Mouse (Mus musculus) left cerebral cortex, postnatal 14 days (tissue): ENCODE results near the gene Rsad2. TPM values are rescaled to one million over a fixed set of nuclear protein-coding genes. Genes with fewer than 3 reads are reported as not detected.
"Not testable (repeated sequence)": the region's sequence is repeated elsewhere in the genome, so short reads cannot be mapped to it uniquely, and the experiment has no call there.

Experiments used
- DNase-seq, 2 experiments: peaks; one replicate each; pipeline ENCODE4 v3.0.0; 2021 to 2022; ENCODE audit warnings: low spot score in 2 of 2, mixed read lengths in 1 of 2
- intact Hi-C: fragments of 180-260 bp; cut with DNase I; formaldehyde crosslinking; loops from one replicate; pipeline ENCODE4 v1.15.1; 2025
- total RNA-seq, 2 experiments: library from RNA; stranded (reverse); gene quantifications; 2 replicates each; pipeline ENCODE4 v1.2.3; 2021

The Rsad2 gene
- total RNA-seq, 2 experiments from 2014 or later: 0.44 to 0.51 TPM

GRCm38 (mm10) chr12:26451150-26451549 is 5.1 kb downstream of the Rsad2 start:
- intact Hi-C loops: no loop called here

GRCm38 (mm10) chr12:26449483-26449882 is 6.8 kb downstream of the Rsad2 start:
- DNase-seq: no peak
- intact Hi-C loops: no loop called here

More at GRCm38 (mm10) chr12:26451150-26451549, 5.1 kb downstream of the Rsad2 start:
- DNase-seq: no peak

GRCm38 (mm10) chr12:26446377-26447045 is 9.7 kb downstream of the Rsad2 start:
- intact Hi-C loops: no loop called here
- DNase-seq: no peak

GRCm38 (mm10) chr12:26444511-26444910 is 11.7 kb downstream of the Rsad2 start:
- DNase-seq: no peak
- intact Hi-C loops: no loop called here

GRCm38 (mm10) chr12:26444054-26444453 is 12.2 kb downstream of the Rsad2 start:
- intact Hi-C loops: no loop called here
- peak; percentile 71 to 80 for DNase-seq

- intact Hi-C loops: no loop called here
- no peak for DNase-seq
Measured at GRCm38 (mm10) chr12:26439366-26439765, 16.9 kb downstream of the Rsad2 start.

- intact Hi-C loops: no loop called here
- DNase-seq: no peak
Measured at GRCm38 (mm10) chr12:26437950-26438349, 18.3 kb downstream of the Rsad2 start.

- no peak for DNase-seq
- intact Hi-C loops: no loop called here
Measured at GRCm38 (mm10) chr12:26436334-26436733, 19.9 kb downstream of the Rsad2 start.

- DNase-seq, intact Hi-C loops: not testable (repeated sequence)
Measured at GRCm38 (mm10) chr12:26428771-26429170, 27.5 kb downstream of the Rsad2 start.

GRCm38 (mm10) chr12:26424841-26425240 is 31.4 kb downstream of the Rsad2 start:
- DNase-seq: peak; percentile 37 to 62
- intact Hi-C loops: no loop called here

- intact Hi-C loops: no loop called here
- DNase-seq: no peak
Measured at GRCm38 (mm10) chr12:26418322-26418721, 37.9 kb downstream of the Rsad2 start.

- intact Hi-C loops: no loop called here
Measured at GRCm38 (mm10) chr12:26416636-26417295, 39.5 kb downstream of the Rsad2 start.

GRCm38 (mm10) chr12:26415104-26415771 is 41.0 kb downstream of the Rsad2 start, which contains the start of gene Rnf144a:
Gene Rnf144a (minus strand): TSS chr12:26415254.
- intact Hi-C loops: loop anchor here (2.0 kb wide), 1 partner anchor 100 kb away; no protein-coding TSS in a partner anchor

More at GRCm38 (mm10) chr12:26416636-26417295, 39.5 kb downstream of the Rsad2 start:
- no peak for DNase-seq

GRCm38 (mm10) chr12:26414451-26415103 is 41.7 kb downstream of the Rsad2 start:
- peak in 1 of 2 experiments; percentile 31 for DNase-seq
- intact Hi-C loops: loop anchor here (2.0 to 5.0 kb wide), 2 partner anchors 82 to 100 kb away; no protein-coding TSS in a partner anchor

More at GRCm38 (mm10) chr12:26415104-26415771, 41.0 kb downstream of the Rsad2 start, which contains the start of gene Rnf144a:
- DNase-seq: peak; percentile 85 to 94

- DNase-seq: no peak
- intact Hi-C loops: loop anchor here (2.0 to 5.0 kb wide), 2 partner anchors 82 to 99 kb away; no protein-coding TSS in a partner anchor
Measured at GRCm38 (mm10) chr12:26413961-26414411, 42.3 kb downstream of the Rsad2 start.

GRCm38 (mm10) chr12:26412802-26413201 is 43.5 kb downstream of the Rsad2 start:
- DNase-seq: no peak
- intact Hi-C loops: loop anchor here (5.0 kb wide), 1 partner anchor 81 kb away; no protein-coding TSS in a partner anchor

- DNase-seq: no peak
- intact Hi-C loops: loop anchor here (5.0 kb wide), 1 partner anchor 80 kb away; no protein-coding TSS in a partner anchor
Measured at GRCm38 (mm10) chr12:26411841-26412450, 44.3 kb downstream of the Rsad2 start.

- intact Hi-C loops: loop anchor here (5.0 kb wide), 1 partner anchor 78 kb away; no protein-coding TSS in a partner anchor
Measured at GRCm38 (mm10) chr12:26410443-26410842, 45.8 kb downstream of the Rsad2 start.

GRCm38 (mm10) chr12:26408707-26409106 is 47.5 kb downstream of the Rsad2 start:
- intact Hi-C loops: no loop called here
- DNase-seq: no peak

More at GRCm38 (mm10) chr12:26410443-26410842, 45.8 kb downstream of the Rsad2 start:
- no peak for DNase-seq
